Mouse (Mus musculus) limb, embryonic 11.5 days (tissue): ENCODE results near the gene Tatdn2. TPM values are rescaled to one million over a fixed set of nuclear protein-coding genes. Genes with fewer than 3 reads are reported as not detected.
"Not testable (repeated sequence)": the region's sequence is repeated elsewhere in the genome, so short reads cannot be mapped to it uniquely, and the experiment has no call there.

ENCODE experiments used
- ATAC-seq: fragments of 200-750 bp; cut with Nextera tagmentation; 2 replicates; pipeline ENCODE4 v1.8.0; 2017; ENCODE audit warnings: low read depth; ENCODE audit not compliant: insufficient number of reproducible peaks, low FRiP score, low TSS enrichment
- DNase-seq: peaks from one replicate; pipeline ENCODE4 v3.0.0-alpha.2; 2015; ENCODE audit warnings: low spot score
- H3K27ac ChIP-seq: fragments of 300-500 bp; sonication (generic); replicated peaks from 2 replicates; pipeline ENCODE4 v1.5.1; 2014; ENCODE audit warnings: low read depth, mild to moderate bottlenecking, low read length
- H3K27me3 ChIP-seq: fragments of 300-500 bp; sonication (generic); 2 replicates; pipeline ENCODE4 v1.6.1; 2014; ENCODE audit warnings: mild to moderate bottlenecking, low read length, mixed read lengths; ENCODE audit not compliant: control insufficient read depth, insufficient read depth
- H3K36me3 ChIP-seq: fragments of 300-500 bp; sonication (generic); 2 replicates; pipeline ENCODE4 v1.6.1; 2014; ENCODE audit warnings: mild to moderate bottlenecking, low read length, moderate library complexity, mixed read lengths; ENCODE audit not compliant: control insufficient read depth, insufficient read depth
- H3K4me1 ChIP-seq: fragments of 300-500 bp; sonication (generic); 2 replicates; pipeline ENCODE4 v1.6.1; 2014; ENCODE audit warnings: low read length, mixed read lengths; ENCODE audit not compliant: control insufficient read depth, insufficient read depth
- H3K4me2 ChIP-seq: fragments of 300-500 bp; sonication (generic); 2 replicates; pipeline ENCODE4 v1.6.1; 2014; ENCODE audit warnings: low read depth, mild to moderate bottlenecking, moderate library complexity; ENCODE audit not compliant: severe bottlenecking
- H3K4me3 ChIP-seq: fragments of 300-500 bp; sonication (generic); 2 replicates; pipeline ENCODE4 v1.5.1; 2014; ENCODE audit warnings: low read depth, low read length
- H3K9ac ChIP-seq: fragments of 300-500 bp; sonication (generic); 2 replicates; pipeline ENCODE4 v1.6.1; 2014; ENCODE audit warnings: mild to moderate bottlenecking, low read length
- H3K9me3 ChIP-seq: fragments of 300-500 bp; sonication (generic); 2 replicates; pipeline ENCODE4 v1.6.1; 2016; ENCODE audit warnings: low read length; ENCODE audit not compliant: control insufficient read depth
- WGBS: fragments of 180-500 bp; shearing (Covaris S2); extraction: QIAGEN DNeasy Blood & Tissue Kit; methylation state at CpG from one replicate; pipeline ENCODE4 v1.1.7; 2014; 5-methylcytosine and 5-hydroxymethylcytosine counted together
- polyA plus RNA-seq: library from polyadenylated mRNA; unstranded; fragments of >200 nt; fragmentation: Nextera tagmentation; extraction: Ambion mirVana; gene quantifications from 2 replicates; pipeline ENCODE4 v1.2.1, GENCODE M21; 2014

The Tatdn2 gene
- polyA plus RNA-seq, 1 experiment from 2014 or later, result 1.1 TPM

DNA sequence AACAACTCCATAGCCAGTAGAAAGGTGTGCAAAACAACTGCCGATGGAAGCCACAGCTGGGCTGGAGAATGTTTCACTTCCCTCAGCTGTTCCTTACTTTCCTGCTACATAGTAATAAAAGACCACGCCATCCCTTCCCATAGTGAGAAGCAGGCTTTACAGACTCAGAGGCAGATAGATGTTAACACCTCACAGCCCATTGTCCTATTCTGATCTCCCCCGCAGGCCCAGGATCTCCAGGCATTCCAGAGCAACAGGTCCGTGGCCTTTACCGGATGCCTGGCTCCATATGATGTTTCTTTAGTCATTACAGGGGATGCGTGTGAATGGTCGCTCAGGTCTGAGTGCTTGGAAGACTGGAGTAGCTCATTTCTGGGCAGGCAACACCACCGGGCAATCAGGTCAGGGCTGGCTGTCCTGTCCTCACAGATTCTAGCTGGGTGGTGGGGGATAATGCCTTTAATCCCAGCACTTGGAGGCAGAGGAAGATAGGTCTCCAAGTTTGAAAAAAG lies 29.2 kb upstream of the Tatdn2 start:
- Histone ChIP-seq H3K9me3 (no peaks in the 10 kb centered on the region), H3K27me3 (no peaks in the 10 kb centered on the region), H3K4me3 (no peak overlapping the region), H3K27ac (no peak overlapping the region), H3K4me1 (peaks cover 6% of the 10 kb centered on the region), H3K9ac (no peak overlapping the region), H3K4me2 (no peak overlapping the region), H3K36me3 (no peaks in the 10 kb centered on the region)
- 53% methylated on average over 8 of the region's 8 CpGs for WGBS
- DNase-seq (no peak), ATAC-seq (no peak)

DNA sequence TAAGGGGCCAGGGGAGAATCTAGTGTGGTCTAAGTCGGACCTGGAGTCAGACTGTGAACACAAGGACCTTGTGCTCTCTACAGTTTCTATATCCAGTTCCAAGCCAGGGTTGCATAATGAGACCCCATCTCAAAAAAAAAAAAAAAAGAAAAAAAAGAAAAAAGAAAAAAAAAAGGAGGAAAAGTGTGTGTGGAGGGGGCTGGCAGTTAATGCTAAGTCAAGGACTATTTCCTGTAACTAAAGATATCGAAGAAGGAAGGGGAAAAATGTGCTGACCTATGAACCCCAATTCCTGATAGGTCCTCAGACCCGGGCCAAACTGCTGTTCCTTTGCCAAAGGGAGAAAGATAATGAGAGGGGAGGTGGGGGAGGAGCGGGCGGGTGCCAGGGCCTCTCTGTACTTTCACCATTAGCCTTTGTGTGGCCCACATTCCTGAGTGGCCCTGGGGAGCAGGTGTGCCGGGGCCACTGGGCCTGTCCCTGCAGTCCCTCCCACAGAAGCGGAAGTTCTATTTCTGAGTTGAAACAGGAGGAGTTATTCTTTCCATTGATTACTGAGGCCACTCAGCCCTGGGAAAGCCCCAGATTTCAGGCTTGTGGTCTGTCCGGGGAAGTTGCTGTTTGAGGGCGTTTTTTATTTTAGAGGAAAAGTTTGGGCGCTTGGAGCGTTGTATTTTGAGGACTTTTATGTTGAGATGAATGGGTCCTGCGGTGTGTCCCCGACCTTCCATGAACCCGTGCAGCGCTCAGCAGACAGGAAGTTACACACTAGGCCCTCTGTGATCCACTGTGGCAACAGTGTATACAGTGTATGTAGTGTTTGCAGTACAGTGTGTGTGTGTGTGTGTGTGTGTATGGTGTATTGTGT lies 28.3 kb upstream of the Tatdn2 start:
- Histone ChIP-seq H3K27ac (peak overlapping the region; percentile 64), H3K27me3 (no peaks in the 10 kb centered on the region), H3K9ac (no peak overlapping the region), H3K36me3 (no peaks in the 10 kb centered on the region), H3K9me3 (no peaks in the 10 kb centered on the region), H3K4me2 (no peak overlapping the region), H3K4me1 (peaks cover 6% of the 10 kb centered on the region), H3K4me3 (no peak overlapping the region)
- DNase-seq, result peak; percentile 40
- 59% methylated on average over 15 of the region's 15 CpGs for WGBS
- peak; percentile 74 for ATAC-seq

DNA sequence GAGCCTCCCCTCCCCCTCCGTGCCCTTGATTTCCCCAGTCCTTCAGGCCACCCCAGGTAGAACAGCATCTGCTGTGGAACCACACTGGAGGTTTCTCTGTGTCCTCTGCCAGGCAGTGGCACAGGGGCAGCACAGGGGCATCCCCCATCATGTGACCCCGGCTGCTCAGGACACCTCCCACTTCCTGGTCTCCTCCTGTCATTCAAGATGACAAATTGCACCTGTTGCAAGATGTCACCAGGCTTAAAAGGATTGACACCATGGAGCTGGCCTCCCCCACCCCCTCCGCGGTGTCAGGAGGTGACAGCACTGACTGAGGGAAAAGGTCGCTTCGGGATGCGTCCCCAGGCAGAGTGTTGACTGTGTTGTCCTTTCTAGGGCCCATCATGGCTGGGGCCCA lies 27.0 kb upstream of the Tatdn2 start:
- 53% methylated on average over 7 of the region's 7 CpGs for WGBS
- Histone ChIP-seq H3K9ac (no peak overlapping the region), H3K4me1 (peaks cover 6% of the 10 kb centered on the region), H3K4me2 (no peak overlapping the region), H3K9me3 (no peaks in the 10 kb centered on the region), H3K4me3 (no peak overlapping the region), H3K27me3 (no peaks in the 10 kb centered on the region), H3K27ac (no peak overlapping the region), H3K36me3 (no peaks in the 10 kb centered on the region)
- ATAC-seq, result no peak
- DNase-seq, result no peak

DNA sequence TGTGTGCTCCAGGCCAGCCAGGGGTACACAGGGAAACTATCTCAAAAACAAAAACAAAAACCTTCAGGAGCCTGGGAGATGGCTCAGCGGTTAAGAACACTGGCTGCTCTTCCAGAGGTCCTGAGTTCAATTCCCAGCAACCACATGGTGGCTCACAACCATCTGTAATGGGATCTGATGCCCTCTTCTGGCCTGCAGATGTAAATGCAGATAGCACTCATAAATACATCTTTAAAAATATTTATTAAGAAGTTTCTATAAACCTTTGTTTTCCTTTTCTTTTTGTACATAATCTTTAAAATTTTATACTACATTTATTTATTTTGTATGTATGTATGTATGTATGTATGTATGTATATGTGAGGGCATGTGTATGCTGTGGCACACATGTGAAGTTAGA lies 24.8 kb upstream of the Tatdn2 start:
- H3K9ac ChIP-seq, H3K36me3 ChIP-seq, H3K4me1 ChIP-seq, H3K4me3 ChIP-seq, H3K9me3 ChIP-seq, H3K27ac ChIP-seq, ATAC-seq, H3K4me2 ChIP-seq, H3K27me3 ChIP-seq, DNase-seq: not testable (repeated sequence)
- 84% methylated on average over 1 of the region's 1 CpGs for WGBS

DNA sequence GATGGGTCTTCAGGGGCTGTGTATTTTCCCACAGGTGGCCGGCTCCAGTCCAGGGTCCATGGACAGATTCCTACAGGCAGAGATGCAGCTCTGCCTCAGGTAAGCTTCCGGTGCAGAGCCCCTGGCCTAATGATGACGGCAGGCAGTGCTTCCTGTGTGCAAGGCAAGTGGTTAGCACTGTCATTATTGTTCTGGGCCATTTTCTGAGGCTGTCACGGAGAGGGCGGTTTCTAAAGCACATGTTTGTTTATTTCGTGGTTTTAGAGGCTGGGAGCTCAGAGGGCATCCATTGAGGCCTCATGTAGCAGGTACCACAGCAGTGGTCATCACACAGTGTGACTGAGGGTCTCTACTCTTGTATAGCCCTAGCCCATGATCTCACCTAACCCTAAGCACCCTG lies 23.9 kb upstream of the Tatdn2 start:
- H3K9me3 ChIP-seq, result no peaks in the 10 kb centered on the region
- no peak for ATAC-seq
- no peak overlapping the region for H3K4me3 ChIP-seq
- no peaks in the 10 kb centered on the region for H3K36me3 ChIP-seq
- H3K27ac ChIP-seq, result no peak overlapping the region
- no peaks in the 10 kb centered on the region for H3K27me3 ChIP-seq
- WGBS, result 75% methylated on average over 6 of the region's 6 CpGs
- no peak for DNase-seq
- no peak overlapping the region for H3K9ac ChIP-seq
- peaks cover 6% of the 10 kb centered on the region for H3K4me1 ChIP-seq
- no peak overlapping the region for H3K4me2 ChIP-seq

DNA sequence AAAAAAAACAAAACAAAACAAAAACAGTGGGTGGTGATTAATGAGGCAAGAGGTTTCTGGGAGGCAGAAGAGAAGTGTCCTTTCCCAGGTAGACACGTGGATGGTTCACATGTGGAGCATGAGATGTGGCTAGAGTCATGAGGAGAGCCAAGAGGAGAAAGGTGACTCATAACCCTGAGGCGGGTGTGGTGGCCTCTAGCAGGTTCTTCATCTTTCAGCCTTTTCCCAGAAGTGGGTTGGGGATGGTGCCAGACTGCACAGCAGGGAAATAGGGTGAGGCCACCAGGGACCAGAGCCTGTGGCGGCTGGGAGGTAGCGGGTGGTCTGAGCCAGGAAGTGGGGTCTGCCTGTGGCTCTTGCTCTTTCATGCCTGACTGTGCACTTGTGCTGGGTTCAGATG lies 21.6 kb upstream of the Tatdn2 start:
- Histone ChIP-seq H3K27ac (no peak overlapping the region), H3K9me3 (no peaks in the 10 kb centered on the region), H3K4me1 (no peaks in the 10 kb centered on the region), H3K4me3 (no peak overlapping the region), H3K4me2 (no peak overlapping the region), H3K36me3 (no peaks in the 10 kb centered on the region), H3K9ac (no peak overlapping the region), H3K27me3 (no peaks in the 10 kb centered on the region)
- ATAC-seq (no peak), DNase-seq (no peak)
- WGBS, result 80% methylated on average over 4 of the region's 4 CpGs

DNA sequence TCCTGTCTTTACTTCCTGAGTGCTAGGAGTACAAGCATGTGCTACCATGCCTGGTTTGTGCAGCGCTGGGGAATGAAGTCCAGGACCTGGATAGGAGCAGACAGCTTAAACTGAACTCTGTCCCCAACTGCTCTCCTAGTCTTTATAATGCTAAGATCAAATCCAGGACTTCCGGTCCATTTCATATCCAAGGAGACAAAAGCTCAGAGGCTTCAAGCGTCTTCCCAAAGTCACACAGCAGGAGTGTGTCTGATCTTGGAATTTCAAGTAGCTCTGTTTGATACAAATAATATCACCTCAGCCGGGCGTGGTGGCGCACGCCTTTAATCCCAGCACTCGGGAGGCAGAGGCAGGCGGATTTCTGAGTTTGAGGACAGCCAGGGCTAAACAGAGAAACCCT lies 20.9 kb upstream of the Tatdn2 start:
- no peak for DNase-seq
- Histone ChIP-seq H3K4me2 (no peak overlapping the region), H3K9me3 (no peaks in the 10 kb centered on the region), H3K4me1 (no peaks in the 10 kb centered on the region), H3K27ac (no peak overlapping the region), H3K9ac (no peak overlapping the region), H3K36me3 (no peaks in the 10 kb centered on the region), H3K4me3 (no peak overlapping the region), H3K27me3 (no peaks in the 10 kb centered on the region)
- no peak for ATAC-seq
- 95% methylated on average over 9 of the region's 9 CpGs for WGBS

DNA sequence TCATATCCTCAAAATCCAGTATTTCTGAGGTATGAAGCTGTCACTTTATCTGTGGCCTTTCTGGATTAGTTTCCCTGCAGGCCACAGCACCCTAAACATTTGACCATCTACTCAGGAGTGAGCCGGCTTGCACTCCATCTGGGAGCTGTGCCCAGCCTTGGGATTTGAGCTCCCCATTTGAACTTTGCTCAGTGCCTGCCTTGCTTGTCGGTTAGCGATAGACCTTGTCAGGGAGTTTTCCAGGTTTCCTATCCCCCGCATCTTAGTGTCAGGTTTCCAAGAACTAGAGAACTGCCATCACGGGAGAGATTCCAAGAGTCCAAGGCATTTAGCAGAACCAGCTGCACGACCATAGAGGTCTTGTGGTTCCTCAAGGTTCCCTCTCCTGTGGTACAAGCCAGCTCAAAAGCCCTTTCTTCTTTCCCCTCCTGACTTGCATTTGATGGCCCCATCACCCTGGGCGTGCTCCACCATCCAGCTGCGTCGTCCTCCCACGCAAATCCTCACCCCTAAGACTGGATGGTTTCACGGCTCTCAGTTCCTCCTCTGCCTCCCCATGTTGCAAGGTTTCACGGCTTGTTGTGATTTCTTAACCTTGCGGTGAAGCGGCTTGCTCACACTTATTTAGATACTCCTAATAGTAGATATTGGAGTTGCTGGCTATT lies 19.6 kb upstream of the Tatdn2 start:
- 66% methylated on average over 14 of the region's 14 CpGs for WGBS

More for the DNA sequence above, 19.6 kb upstream of the Tatdn2 start:
- H3K9ac ChIP-seq, result no peak overlapping the region
- no peak overlapping the region for H3K27ac ChIP-seq
- no peak overlapping the region for H3K4me3 ChIP-seq
- H3K4me1 ChIP-seq, result no peaks in the 10 kb centered on the region
- DNase-seq, result no peak
- no peaks in the 10 kb centered on the region for H3K9me3 ChIP-seq
- H3K36me3 ChIP-seq, result no peaks in the 10 kb centered on the region
- no peak overlapping the region for H3K4me2 ChIP-seq
- H3K27me3 ChIP-seq, result no peaks in the 10 kb centered on the region
- ATAC-seq, result no peak
